Mouse (Mus musculus) layer of hippocampus, postnatal 36 days (tissue): Measurements from ENCODE around the gene Rps6. TPM values are rescaled to one million over a fixed set of nuclear protein-coding genes. Genes with fewer than 3 reads are reported as not detected.

ENCODE experiments used
- DNase-seq, 2 experiments: peaks; one replicate each; pipeline ENCODE4 v3.0.0; 2022
- total RNA-seq, 2 experiments: library from RNA; stranded (reverse); gene quantifications; 2 replicates each; pipeline ENCODE4 v1.2.3; 2021

Gene Rps6
- 100 to 1,000 TPM; 412 to 432 TPM for total RNA-seq

DNA sequence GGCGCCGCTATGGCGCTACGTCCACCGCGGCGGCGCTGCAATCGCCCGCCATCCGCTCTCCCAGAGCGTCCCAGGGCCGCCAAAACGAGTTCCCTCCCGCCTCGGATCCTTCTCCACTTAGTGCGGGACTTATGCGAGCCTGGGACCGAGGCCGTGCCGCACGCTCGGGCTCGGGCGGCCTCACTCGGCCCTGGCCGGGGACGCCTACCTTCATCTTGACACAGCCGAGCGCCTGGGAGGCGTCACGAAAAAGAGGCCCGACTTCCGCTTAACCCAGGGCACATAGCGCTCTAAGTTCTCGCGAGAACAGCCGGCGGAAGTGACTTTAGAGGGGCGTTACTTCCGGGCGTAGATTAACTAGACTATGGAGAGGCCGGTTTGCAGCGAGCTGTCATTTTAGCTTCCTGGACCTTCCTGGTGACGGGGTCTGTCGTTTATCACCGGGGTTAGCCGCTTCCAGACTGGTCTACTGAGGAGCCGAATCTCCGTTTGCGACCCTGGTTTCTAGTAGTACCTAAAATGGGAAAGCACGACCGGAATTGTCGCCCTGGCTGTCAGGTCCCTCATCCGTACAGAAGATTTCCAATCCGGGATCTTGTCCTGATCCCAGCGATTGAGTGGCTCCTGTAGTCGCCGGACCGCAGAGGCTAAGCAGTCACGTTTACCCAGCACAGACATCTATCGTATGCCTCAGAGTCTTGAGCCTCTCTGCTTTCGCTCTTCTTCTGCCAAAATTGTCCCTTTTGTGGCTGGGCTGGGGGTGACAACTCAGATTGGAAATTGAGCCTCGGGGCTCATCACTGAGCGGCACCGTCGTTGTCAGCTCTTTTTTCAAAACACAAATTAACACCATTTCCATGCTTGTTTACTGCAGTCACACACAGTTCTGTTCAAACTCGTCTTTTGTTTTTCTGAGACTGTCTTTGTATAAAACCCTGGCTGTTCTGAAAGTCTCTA lies at the start of gene Rps6:
TSS of gene Rps6 (minus strand) at position 300 of the 957 bp plus-strand sequence.
- peak; percentile 94 to 96 for DNase-seq

- no peak for DNase-seq
Observed at GRCm38 (mm10) chr4:86905869-86906268, 48.7 kb upstream of the Rps6 start.

DNA sequence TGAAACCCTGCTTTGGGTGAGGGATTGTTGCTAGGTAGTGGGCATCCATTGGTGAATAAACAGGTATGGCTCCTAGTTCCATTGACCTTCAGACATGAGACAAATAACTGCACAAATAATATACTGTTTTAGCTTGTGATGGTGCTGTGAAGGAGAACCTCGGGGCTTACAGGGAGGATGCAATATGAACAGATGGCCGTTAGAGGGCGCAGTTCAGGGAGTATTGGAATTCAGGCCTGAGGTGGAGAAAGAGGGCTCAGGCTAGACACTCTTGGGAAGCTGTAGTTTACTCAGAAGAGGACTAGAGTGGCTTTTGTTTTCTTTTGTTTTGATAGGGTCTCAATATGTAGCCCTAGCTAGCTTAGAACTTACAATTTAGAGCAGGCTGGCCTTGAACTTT lies 47.8 kb upstream of the Rps6 start:
- DNase-seq = no peak

GRCm38 (mm10) chr4:86902351-86902750 lies 45.1 kb upstream of the Rps6 start:
- DNase-seq = no peak

GRCm38 (mm10) chr4:86898791-86899474 lies 41.7 kb upstream of the Rps6 start:
- no peak for DNase-seq

DNA sequence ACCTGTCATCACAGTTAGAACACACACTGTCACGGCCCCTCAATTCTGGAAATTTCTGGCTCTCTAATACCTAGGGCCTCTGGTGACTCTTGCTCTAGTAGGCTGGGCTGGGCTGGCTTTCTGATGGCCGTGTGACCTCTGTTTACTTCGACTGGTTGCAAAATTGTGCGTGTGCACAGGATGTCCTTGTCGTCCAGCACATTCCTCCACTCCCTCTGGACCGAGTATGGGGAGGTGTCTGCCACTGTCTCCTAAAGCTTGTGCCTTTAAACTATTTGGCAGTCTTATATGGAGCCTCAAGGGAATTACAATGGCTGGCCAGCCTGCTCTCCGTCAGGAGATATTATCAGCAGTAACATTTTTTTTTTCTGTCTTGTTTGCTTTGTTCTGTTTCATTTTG lies 40.2 kb upstream of the Rps6 start:
- DNase-seq = no peak

DNA sequence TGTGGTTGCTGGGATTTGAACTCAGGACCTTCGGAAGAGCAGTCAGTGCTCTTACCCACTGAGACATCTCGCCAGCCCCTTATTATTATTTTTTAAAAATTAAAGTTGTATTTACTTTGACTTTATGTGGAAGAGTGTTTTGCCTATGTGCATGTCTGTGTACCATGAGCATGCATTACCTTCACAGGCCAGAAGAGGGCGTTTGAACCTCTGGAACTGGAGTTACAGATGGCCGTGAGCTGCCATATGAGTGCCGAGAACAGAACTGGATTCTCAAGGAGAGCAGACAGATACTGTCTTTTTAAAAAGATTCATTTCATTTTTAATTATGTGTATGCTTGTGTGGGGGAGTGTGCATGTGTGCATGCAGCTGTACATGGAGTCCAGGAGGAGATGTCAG lies 30.7 kb upstream of the Rps6 start:
- DNase-seq = no peak

- DNase-seq = peak; percentile 2 to 5
Observed at GRCm38 (mm10) chr4:86886160-86886878, 29.1 kb upstream of the Rps6 start.

- no peak for DNase-seq
Observed at GRCm38 (mm10) chr4:86885790-86886159, 28.6 kb upstream of the Rps6 start.

- no peak for DNase-seq
Observed at GRCm38 (mm10) chr4:86884945-86885344, 27.7 kb upstream of the Rps6 start.

DNA sequence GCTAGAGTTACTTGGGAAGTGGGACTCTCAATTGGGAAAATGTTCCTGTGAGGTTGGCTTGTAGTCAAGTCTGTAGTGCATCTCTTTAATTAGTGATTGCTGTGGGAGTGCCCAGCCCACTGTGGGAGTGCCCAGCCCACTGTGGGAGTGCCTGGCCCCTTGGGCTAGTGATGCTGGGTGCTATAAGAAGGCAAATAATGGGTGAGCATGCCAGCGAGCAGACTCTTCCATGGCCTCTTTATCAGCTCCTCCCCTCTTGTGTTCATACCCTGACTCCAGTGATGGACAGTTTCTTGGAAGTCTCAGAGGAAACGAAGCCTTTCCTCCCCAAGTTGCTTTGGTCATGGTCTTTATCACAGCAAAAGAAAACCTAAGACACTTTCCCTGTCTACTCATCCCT lies 25.2 kb upstream of the Rps6 start:
- no peak for DNase-seq

DNA sequence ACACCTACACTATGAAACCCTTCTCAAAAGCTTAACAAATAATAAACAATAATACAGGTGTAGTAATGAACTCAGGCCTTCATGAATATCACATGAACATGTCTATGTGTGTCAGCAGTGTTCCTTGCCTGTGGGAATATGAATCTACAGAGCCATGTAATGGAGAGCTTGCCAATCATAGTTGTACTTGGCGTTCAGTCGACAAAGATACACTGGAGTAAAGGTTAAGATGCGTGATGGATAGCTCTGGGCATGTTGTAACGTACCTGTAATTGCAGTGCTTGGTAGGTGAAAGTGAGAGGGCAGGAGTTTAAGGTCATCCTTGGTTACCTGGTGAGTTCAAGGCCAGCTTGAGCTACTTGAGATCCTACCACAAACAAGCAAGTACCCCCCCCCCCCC lies 24.0 kb upstream of the Rps6 start:
- DNase-seq = no peak

DNA sequence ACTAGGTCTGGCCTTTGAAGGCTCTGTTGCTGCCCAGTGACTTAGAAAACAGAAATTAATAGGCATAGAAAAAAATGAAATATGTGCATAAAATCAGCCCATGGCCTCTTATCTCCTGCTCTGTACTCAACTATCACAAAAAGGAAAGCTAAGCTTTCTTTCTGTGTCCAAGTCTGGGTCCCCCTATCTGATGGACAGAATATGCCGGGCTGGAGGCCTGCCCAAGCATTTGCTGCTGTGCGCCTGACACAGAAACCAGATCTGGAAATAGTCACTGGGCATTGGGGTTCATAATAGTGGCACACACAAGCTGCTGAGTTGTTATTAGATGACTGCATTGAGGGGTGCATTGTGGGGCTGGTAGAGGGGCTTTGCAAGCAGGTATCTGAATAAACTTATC lies 22.3 kb upstream of the Rps6 start:
- DNase-seq = no peak

DNA sequence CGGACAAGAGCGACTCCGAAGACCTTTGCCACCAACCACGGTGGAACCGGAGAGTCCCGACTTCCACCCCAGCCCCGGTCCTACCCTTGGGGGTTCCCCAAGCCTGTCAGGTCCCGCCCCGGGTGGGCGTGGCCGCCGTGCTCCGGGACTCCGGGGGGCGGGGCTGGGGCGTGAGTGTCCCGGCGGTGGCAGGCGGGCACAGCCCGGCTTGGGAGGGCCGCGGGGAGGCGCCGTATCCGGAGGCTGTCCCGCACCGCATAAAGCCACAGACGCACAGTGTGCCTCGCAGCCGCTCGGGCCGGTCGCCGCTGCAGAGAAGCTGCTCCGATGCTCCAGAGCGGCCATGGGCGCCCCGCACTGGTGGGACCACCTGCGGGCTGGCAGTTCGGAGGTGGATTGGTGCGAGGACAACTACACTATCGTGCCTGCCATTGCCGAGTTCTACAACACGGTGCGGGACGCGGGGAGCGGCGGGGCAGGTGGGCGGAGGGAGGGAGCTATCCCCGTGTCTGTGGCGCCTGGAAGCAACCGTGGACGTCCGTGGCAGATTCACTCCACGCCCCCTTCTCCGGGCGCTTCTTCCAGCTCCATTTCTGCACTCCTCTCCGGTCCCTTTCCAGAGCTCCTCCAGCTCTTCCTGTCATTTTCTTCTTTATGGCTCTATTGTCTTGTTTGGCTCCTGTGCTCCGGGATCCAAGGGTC lies 17.1 kb upstream of the Rps6 start, which contains the start of gene Acer2:
TSS of gene Acer2 (plus strand) at position 251 of the 702 bp plus-strand sequence.
- DNase-seq = peak; percentile 78 to 80

- DNase-seq = peak in 1 of 2 experiments; percentile 14
Observed at GRCm38 (mm10) chr4:86873072-86873471, 15.9 kb upstream of the Rps6 start.

DNA sequence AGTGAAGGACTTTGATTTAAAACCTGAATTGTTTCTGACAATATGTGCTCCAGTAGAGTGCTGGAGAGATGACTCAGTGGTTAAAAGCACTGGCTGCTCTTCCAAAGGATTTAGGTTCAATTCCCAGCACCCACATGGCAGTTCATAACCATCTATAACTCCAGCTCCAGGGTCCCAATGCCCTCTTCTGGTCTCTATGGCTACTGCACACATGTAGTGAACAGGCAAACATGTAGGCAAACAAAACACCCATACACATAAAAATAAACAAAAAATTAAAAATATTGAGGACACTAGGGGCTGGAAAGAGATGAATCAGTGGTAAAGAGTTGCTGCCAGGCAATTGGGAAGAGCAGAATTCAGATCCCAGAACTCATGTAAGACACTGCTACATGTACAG lies 14.8 kb upstream of the Rps6 start:
- no peak for DNase-seq

- no peak for DNase-seq
Observed at GRCm38 (mm10) chr4:86864087-86864486, 6.9 kb upstream of the Rps6 start.

- DNase-seq = no peak
Observed at GRCm38 (mm10) chr4:86858070-86858440, 843 bp upstream of the Rps6 start.

DNA sequence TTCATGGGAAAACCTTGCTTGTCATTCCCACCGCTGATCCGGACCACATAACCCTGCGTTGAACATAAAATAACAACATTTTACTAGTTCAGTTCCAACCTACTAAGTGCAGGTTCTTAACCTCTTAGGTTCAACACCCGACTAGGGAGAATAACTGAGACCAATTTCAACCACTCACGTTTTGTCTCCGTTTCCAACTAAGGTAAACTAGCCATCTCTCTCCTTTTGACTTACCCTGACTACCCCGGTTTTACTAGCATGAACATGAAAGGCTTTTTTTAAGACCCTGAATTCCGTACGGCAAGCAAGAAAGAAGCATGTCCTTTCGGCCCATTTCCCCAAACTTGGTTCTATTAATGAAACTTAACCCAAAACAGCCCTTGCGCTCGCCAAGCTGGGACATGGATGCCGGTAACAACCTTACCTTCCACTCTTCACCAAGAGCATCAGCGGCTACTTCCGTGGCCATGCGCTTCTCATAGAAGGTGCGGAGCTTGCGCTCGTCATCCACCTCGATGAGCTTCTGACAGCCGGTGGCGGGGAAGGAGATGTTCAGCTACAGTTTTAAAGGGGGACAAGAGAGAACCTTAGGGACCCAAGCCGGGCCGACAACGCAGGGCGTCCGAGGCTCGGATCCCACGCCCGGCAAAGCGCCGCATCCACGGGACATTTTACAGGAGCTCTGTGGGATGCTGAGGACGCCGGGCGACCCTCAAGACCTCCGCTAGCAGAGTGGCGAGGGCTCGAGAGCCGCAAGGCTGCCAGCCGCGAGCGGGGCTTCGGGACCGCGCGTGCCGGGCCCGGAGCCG lies 704 bp downstream of the Rps6 start:
- no peak for DNase-seq

GRCm38 (mm10) chr4:86852813-86853590 lies 4.2 kb downstream of the Rps6 start:
- no peak for DNase-seq

GRCm38 (mm10) chr4:86852018-86852417 lies 5.2 kb downstream of the Rps6 start:
- DNase-seq = no peak
